Mouse (Mus musculus) ES-E14 (cell line): ENCODE data around the gene Trp53inp2. TPM values are rescaled to one million over a fixed set of nuclear protein-coding genes. Genes with fewer than 3 reads are reported as not detected.

Experiments
- DNase-seq: peaks from one replicate; pipeline ENCODE4 v3.0.0-alpha.2; 2013; ENCODE audit warnings: low read depth, low spot score
- H3K27ac ChIP-seq: 2 replicates; pipeline ENCODE4 v1.5.1; 2012; ENCODE audit warnings: low read depth, mild to moderate bottlenecking, low read length, moderate library complexity, mixed read lengths; ENCODE audit not compliant: poor library complexity, insufficient read depth, severe bottlenecking
- H3K36me3 ChIP-seq: 2 replicates; pipeline ENCODE4 v1.6.1; 2012; ENCODE audit warnings: mild to moderate bottlenecking, low read length, moderate library complexity, mixed read lengths; ENCODE audit not compliant: control insufficient read depth, poor library complexity, insufficient read depth, severe bottlenecking
- H3K4me1 ChIP-seq, 2 experiments: fragments of 150-350 bp in 1 of 2; sonication (generic) in 1 of 2; 2 replicates each; pipeline ENCODE4 v1.6.1; 2012; ENCODE audit warnings: low read length in 2 of 2, mild to moderate bottlenecking in 1 of 2, mixed read lengths in 1 of 2; ENCODE audit not compliant: control insufficient read depth in 2 of 2, insufficient read depth in 2 of 2, poor library complexity in 1 of 2
- H3K4me3 ChIP-seq, 2 experiments: fragments of 150-350 bp in 1 of 2; sonication (generic) in 1 of 2; 2 replicates each; pipeline ENCODE4 v1.5.1; 2012; ENCODE audit warnings: low read length in 2 of 2, low read depth in 1 of 2, mild to moderate bottlenecking in 1 of 2, mixed read lengths in 1 of 2; ENCODE audit not compliant: insufficient read depth in 1 of 2, poor library complexity in 1 of 2, severe bottlenecking in 1 of 2
- H3K9ac ChIP-seq: 2 replicates; pipeline ENCODE4 v1.6.1; 2012; ENCODE audit warnings: low read depth, mild to moderate bottlenecking, low read length, mixed read lengths; ENCODE audit not compliant: poor library complexity, insufficient read depth, severe bottlenecking
- H3K9me3 ChIP-seq: fragments of 150-350 bp; sonication (generic); 2 replicates; pipeline ENCODE4 v1.6.1; 2012; ENCODE audit warnings: low read depth, mild to moderate bottlenecking, low read length; ENCODE audit not compliant: control insufficient read depth, insufficient read depth
- CHD2 ChIP-seq: IDR thresholded peaks from 2 replicates; pipeline ENCODE4 v1.6.1; 2014; ENCODE audit warnings: mild to moderate bottlenecking, low read depth, low read length, inconsistent platforms
- HCFC1 ChIP-seq: IDR thresholded peaks from 2 replicates; pipeline ENCODE4 v1.6.1; 2012; ENCODE audit warnings: low read length, inconsistent platforms, borderline replicate concordance; ENCODE audit not compliant: insufficient read depth
- MAFK ChIP-seq: IDR thresholded peaks from 2 replicates; pipeline ENCODE4 v1.6.1; 2014; ENCODE audit warnings: mild to moderate bottlenecking, low read depth, low read length, inconsistent platforms; ENCODE audit not compliant: insufficient read depth
- ZC3H11A ChIP-seq: IDR thresholded peaks from 2 replicates; pipeline ENCODE4 v1.6.1; 2012; ENCODE audit warnings: low read depth, mild to moderate bottlenecking, inconsistent platforms, low read length, borderline replicate concordance
- ZNF384 ChIP-seq: IDR thresholded peaks from 2 replicates; pipeline ENCODE4 v1.6.1; 2012; ENCODE audit warnings: low read depth, low read length, inconsistent platforms
- in situ Hi-C, 2 experiments: fragments of 600-800 bp; cut with MboI; formaldehyde crosslinking; loops; one replicate each; pipeline ENCODE4 v1.15.1; 2025; ENCODE audit warnings: low sequenced_read_pairs in 2 of 2, inconsistent platforms in 1 of 2; ENCODE audit not compliant: unreplicated experiment in 2 of 2
- total RNA-seq: library from RNA; depleted of rRNA; stranded (reverse); fragments of 300-350 nt; gene quantifications from 2 replicates; pipeline ENCODE4 v1.2.3, GENCODE M21; 2012; rRNA removed

The Trp53inp2 gene
- total RNA-seq, 1 experiment = 8.7 TPM

- Histone ChIP-seq H3K4me1 (no peaks in the 10 kb centered on the region), H3K9me3 (0 out of 2 replicates have a peak, but pooled peaks cover 1% of the 10 kb centered on the region), H3K9ac (no peak overlapping the region), H3K27ac (no peak overlapping the region), H3K4me3 (no peak overlapping the region), H3K36me3 (peaks cover 6% of the 10 kb centered on the region; the same call in 1 of the 2 replicates)
- in situ Hi-C loops = no loop called here
- TF ChIP-seq CHD2 (no peak), HCFC1 (no peak), MAFK (no peak), ZC3H11A (no peak), ZNF384 (no peak)
- DNase-seq = no peak
These were observed 19.4 kb downstream of the Trp53inp2 start for GRCm38 (mm10) chr2:155400276-155400675.

GRCm38 (mm10) chr2:155401926-155402325, 21.1 kb downstream of the Trp53inp2 start:
- H3K9me3 ChIP-seq = 0 out of 2 replicates have a peak, but pooled peaks cover 1% of the 10 kb centered on the region
- no peaks in the 10 kb centered on the region for H3K4me1 ChIP-seq
- TF ChIP-seq HCFC1 = no peak
- TF ChIP-seq MAFK = peak; percentile 75
- H3K9ac ChIP-seq = no peak overlapping the region
- H3K27ac ChIP-seq = no peak overlapping the region
- DNase-seq = no peak
- peaks cover 5% of the 10 kb centered on the region; the same call in 1 of the 2 replicates for H3K36me3 ChIP-seq
- in situ Hi-C loops = no loop called here
- H3K4me3 ChIP-seq = no peak overlapping the region

GRCm38 (mm10) chr2:155404635-155405034, 23.8 kb downstream of the Trp53inp2 start:
- Histone ChIP-seq H3K4me3 (no peak overlapping the region), H3K36me3 (peaks cover 15% of the 10 kb centered on the region)

GRCm38 (mm10) chr2:155420911-155421310, 40.1 kb downstream of the Trp53inp2 start:
- H3K9me3 ChIP-seq = no peaks in the 10 kb centered on the region
- no peak overlapping the region for H3K9ac ChIP-seq
- H3K4me1 ChIP-seq = no peaks in the 10 kb centered on the region
- H3K27ac ChIP-seq = no peak overlapping the region
- TF ChIP-seq ZNF384 (no peak), HCFC1 (no peak), CHD2 (no peak), ZC3H11A (no peak), MAFK (no peak)
- no peak for DNase-seq
- in situ Hi-C loops = no loop called here
- no peak overlapping the region for H3K4me3 ChIP-seq
- peaks cover 10% of the 10 kb centered on the region for H3K36me3 ChIP-seq

More at GRCm38 (mm10) chr2:155404635-155405034, 23.8 kb downstream of the Trp53inp2 start:
- Histone ChIP-seq H3K27ac (no peak overlapping the region), H3K9me3 (0 out of 2 replicates have a peak, but pooled peaks cover 1% of the 10 kb centered on the region), H3K4me1 (no peaks in the 10 kb centered on the region), H3K9ac (no peak overlapping the region)
- TF ChIP-seq MAFK = no peak
- no peak for TF ChIP-seq ZC3H11A
- no peak for TF ChIP-seq HCFC1
- TF ChIP-seq ZNF384 = no peak
- no peak for TF ChIP-seq CHD2
- in situ Hi-C loops = no loop called here
- DNase-seq = no peak

- in situ Hi-C loops = no loop called here
- Histone ChIP-seq H3K9me3 (no peaks in the 10 kb centered on the region), H3K9ac (no peak overlapping the region), H3K36me3 (peaks cover 3% of the 10 kb centered on the region; the same call in 1 of the 2 replicates), H3K4me1 (no peaks in the 10 kb centered on the region), H3K4me3 (no peak overlapping the region), H3K27ac (no peak overlapping the region)
- TF ChIP-seq HCFC1 (no peak), ZC3H11A (no peak), MAFK (no peak), CHD2 (no peak), ZNF384 (no peak)
- no peak for DNase-seq
These were observed 55.6 kb downstream of the Trp53inp2 start for GRCm38 (mm10) chr2:155436445-155436844.

Other genes starting within 250 kb of the Trp53inp2 start
- gene Itch, start 247.6 kb upstream of the Trp53inp2 start, total RNA-seq = 35.4 and 38.7 TPM in 2 replicates
- 93.0 and 139 TPM in 2 replicates for gene Dynlrb1, start 144.5 kb upstream of the Trp53inp2 start, total RNA-seq
- 32.8 and 38.4 TPM in 2 replicates for gene Map1lc3a, start 104.8 kb upstream of the Trp53inp2 start, total RNA-seq
- 26.3 and 39.9 TPM in 2 replicates for gene Pigu, start 23.6 kb upstream of the Trp53inp2 start, total RNA-seq
- 9.5 and 10.4 TPM in 2 replicates for gene Ncoa6, start 92.8 kb downstream of the Trp53inp2 start, total RNA-seq
- gene Acss2, start 136.9 kb downstream of the Trp53inp2 start, total RNA-seq = 5.3 and 8.4 TPM in 2 replicates
- gene Ggt7, start 137.2 kb downstream of the Trp53inp2 start, total RNA-seq = 3.6 and 5.2 TPM in 2 replicates
- 17.8 and 27.8 TPM in 2 replicates for gene Gss, start 211.8 kb downstream of the Trp53inp2 start, total RNA-seq
- 5.4 and 8.0 TPM in 2 replicates for gene Myh7b, start 230.2 kb downstream of the Trp53inp2 start, total RNA-seq